Mouse (Mus musculus) cerebellum, postnatal 4 days (tissue): ENCODE measurements at regions not wholly inside any gene's neighbourhood (a gene's known extent, or its start where the extent isn't known, plus 50 kb on each side); places are given as distances from the start of the nearest gene placed in this dataset.

ENCODE experiments used
- DNase-seq, 2 experiments: peaks; one replicate each; pipeline ENCODE4 v3.0.0; 2022; ENCODE audit warnings: low spot score in 2 of 2, mixed read lengths in 1 of 2

DNA sequence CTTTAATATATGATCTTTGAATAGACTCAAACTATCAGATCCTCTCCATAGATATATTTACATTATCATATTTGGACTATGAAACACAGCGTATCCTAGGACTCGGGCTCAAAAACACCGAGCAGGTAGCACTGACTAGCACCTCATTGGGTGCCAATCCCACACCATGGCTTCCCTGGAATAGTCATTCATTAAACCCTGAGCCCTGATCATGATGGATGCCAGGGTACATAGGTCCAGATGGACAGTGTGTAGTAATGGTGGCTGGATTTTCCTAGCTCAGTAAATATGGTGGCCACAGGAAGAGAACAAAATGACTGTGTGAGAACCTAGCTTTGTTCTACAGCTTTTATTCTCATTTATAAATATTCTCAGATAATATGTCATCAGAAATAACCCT is 390.1 kb upstream of the Nr2f2 start:
- DNase-seq, result no peak

DNA sequence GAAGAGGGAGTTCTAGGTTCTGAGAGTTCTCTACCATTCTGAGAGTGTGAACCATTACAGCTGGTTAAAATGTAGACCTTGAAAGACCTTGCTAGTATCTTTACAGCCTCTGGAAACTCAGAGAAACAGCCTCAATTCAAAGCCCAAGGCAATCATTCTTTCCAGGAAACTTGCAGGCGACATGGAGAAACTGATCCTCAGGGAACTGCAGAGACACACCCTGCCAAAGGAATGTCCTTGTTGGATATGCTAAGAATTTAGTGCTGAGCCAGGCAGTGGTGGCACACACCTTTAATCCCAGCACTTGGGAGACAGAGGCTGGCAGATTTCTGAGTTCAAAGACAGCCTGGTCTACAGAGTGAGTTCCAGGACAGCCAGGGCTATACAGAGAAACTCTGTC is 388.3 kb upstream of the Nr2f2 start:
- no peak for DNase-seq

DNA sequence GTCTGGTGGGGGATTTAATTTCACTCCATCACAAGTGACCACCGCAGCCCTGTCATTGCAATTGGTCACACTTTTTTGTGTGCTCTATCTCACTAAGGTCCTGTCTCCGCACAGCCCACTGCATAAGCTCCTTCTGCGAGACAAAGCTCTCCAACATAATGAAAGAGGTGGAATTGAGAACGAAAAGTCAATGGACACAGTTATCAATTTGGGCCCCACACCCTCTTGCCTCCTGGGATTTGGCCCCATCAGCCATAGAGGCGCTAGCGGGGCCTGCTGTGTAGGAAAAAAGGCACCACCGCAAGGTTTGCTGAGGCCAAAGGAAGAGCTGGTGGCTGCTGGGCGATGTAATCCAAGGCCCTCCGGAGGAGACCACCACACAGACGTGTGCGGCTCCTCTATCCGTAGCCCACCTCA is 386.3 kb upstream of the Nr2f2 start:
- DNase-seq, result no peak

DNA sequence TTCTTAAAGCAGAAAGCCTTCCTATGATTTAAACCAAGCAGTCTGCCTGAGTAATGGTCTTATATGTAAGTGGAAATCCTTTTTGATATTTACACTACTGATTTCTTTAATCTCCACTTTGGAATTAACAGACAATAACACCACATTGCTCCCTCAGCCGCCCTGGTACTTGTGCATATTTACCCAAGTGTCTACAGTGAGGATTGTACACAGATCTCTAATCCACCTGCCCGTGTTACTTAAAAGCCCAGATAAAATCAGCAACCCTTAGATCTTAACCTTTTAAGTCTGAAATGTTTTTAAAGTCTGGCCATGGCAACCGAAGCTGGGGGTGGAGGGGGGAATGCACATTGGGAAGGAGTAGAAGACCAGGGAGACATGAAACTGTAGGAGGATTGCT is 382.3 kb upstream of the Nr2f2 start:
- DNase-seq, result no peak

DNA sequence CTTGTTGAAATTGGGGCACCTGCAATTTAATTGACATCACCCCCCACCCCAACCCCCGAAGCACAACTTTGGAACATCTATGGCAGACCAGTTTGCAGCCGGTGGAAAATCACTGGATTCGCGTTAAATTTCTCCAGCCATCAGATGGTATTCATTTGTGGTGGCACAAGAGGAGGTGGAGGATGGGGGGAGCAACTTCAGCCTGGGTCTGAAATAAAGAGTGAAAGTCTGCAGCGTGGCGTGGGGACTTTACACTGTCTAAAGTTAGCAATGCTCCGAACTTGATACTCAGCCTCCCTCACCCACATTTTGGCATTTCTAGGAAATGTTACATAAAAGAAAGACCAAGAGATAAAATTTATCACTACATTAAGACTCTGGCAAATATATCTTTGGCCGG is 381.8 kb upstream of the Nr2f2 start:
- DNase-seq, result no peak

DNA sequence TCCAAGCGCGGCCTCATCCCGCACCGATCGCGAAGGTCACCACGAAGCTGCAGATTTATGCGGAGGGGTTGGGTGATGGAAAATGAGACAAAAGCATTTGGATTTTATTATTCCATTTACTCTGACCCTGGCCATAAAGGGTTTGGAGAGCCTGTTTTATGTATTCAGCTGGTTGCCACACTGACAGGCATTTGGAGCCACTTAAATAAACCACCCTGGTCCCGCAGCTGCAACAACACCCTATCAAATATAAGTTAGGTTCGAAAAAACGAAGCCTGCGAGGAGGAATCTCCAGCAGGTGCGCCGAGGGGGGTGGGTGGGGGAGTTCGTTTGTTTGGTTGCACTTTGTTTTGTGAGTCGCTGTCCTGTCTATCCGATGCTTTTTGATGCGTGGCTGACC is 377.8 kb upstream of the Nr2f2 start:
- no peak for DNase-seq

DNA sequence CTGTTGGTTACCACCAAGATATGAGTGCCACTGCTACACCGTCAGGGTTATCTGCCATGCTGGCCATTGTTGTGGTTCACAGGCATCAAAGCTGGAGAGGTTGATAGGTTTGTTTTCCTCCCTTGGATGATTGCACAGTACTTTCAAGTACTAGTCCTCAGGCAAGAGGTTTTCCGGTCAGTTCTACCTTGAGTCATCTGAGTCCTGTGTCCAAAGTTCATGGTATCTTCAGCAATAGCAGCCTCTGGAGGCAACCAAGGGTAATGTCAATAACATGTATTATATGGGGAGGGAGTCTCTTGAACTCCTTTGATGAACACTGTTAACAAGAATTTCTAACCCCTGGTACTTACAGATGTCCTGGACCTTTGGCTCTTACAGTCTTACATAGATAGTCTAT is 369.1 kb upstream of the Nr2f2 start:
- no peak for DNase-seq

DNA sequence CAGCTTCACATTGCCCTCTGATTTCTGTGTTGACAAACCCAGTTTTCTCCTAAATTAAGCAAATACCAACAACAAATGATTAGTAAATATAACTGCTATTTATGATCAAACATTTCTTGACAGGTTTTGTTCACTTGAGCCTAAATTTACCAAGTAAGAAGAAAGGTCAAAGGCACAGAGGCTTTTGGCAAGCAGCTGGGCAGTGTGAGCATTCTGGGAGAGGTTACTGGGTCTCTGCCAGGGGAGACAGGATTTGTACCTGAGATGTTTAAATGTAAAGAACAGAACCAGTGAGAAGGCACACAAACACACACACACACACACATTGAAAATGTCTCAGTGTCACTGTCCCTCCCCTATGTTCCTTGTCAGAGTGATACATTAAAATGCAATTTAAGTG is 367.0 kb upstream of the Nr2f2 start:
- DNase-seq, result no peak

DNA sequence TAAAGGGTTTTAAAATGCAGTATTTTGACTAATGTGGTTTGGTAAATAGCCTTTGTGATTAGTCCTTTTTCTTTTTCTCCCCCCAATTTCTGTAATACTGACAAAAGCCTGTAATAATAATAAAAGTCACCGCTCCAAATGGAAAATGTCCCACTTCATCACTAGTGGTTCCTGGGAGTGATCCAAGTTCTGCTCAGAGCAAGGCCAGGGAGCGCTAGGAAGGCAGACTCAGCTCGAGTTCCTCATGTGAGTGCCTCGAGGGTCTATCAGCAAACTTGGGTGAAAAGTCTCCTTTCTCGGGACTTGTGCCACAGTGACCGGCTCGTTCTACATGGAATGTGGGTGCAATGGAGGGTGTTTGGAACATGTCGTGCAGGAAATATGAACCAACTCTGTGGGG is 363.4 kb upstream of the Nr2f2 start:
- DNase-seq, result no peak

DNA sequence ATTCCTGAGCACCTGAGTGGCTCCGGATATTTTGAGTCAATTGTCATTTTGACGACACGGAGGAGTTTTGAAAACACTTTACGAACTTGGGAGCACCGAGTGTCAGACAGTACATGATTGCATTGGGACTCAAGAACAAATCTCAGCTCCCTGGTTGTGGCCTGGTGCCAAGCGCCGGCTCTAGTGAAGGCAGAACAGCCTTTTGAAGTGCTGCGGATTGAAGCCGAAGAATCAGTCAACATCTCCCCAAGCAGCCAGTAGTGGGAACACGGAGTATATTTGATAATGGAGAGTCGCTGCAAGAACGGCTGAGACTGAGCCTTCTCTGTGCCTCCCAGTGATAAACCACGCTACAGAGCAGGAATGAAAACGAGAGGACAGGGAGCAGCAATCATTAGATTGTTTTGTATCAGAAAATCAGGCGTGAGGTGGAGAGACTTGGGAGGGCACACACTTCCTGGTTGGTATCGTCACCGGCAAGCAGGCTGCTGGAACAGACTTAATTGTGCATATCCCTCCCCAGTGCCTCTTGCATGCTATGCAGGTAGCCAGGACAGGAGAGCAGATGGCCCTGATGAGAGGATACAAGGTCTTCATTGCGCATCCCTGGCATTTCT is 351.7 kb upstream of the Nr2f2 start:
- peak in 1 of 2 experiments; percentile 18 for DNase-seq

DNA sequence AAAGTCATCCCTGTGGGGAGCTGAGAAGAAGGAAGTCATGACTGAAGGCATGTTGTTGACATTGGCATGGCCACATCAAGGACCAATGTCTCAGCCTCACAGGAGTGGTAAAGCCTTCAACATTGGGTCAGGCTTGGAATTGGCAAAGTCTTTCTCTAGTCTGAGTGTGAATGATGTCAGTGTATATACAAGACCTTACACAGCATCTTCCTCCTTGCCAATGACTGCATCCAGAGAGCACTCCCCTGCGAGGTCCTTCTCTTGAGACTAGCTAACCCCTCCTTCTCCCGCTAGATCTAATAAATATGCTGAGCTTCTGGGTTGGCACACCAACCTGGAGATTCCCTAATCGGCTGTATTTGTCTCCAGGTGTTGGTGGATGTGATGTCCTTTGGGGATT is 351.1 kb upstream of the Nr2f2 start:
- DNase-seq, result no peak

DNA sequence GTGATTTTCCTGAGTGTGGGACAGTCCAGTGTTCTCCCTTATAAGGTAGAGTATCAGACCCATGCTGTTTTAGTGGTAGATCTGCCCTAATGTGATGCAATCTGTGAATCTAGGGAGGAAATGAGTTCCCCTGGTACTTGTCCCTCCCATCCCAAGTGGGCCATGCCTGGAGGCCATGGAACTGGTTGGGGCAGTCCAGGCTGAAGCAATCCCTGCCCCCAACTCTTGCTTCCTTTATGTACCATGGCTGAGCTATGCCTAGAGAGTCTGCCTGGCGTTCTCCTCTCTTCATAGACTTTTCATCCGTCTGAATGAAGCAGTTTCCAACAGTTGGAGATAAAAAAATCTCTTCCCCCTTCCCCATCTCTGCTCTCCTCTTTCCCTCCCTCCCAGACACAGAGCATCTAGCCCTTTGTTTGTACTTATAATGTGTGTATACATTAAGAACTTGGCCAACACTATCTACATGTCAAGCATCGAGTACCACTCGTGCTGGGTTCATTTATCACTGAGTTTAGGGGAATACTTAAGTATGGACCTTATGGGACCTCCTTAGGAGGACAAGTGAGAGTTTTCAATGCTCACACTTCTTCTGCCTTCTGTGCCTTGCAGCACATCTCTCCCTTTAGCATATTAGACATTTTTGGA is 350.4 kb upstream of the Nr2f2 start:
- DNase-seq, result no peak

DNA sequence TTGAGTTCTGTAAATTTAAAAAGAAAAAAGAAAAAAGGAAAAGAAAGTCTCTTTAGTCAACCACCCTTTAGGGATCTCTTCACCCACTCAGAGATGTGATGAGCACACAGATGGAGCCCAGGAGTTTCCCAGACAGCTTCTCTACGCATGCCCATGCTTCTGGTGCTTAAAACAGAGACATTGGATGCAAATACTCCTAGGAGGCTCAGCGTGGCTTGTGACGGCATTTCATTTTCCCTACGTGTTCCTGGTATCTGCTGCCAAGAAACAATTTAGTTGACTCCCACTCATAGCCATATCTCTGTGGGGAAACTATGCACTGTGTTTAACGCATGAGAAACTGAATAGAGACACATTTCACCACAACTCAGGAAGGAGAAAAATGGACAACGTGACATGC is 345.6 kb upstream of the Nr2f2 start:
- no peak for DNase-seq

DNA sequence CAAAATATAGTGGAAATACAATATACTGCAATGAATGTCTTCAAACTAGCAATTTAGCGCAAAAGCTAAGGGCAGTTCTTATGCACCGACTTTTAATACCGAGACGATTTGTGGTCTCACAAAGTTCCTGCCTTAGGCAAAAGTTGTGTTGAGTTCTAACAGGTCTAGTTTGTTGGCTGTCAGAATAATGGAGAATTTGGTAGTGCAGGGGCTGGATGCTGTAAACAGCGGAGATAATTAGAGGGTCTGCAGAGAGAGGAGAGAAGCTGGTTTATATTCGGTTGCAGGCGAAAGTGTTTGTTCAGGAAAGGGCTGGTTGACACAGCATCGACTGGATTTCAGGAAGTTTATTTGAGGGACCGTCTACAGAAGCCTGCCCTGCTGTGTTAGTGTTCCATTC is 339.7 kb upstream of the Nr2f2 start:
- DNase-seq, result no peak

DNA sequence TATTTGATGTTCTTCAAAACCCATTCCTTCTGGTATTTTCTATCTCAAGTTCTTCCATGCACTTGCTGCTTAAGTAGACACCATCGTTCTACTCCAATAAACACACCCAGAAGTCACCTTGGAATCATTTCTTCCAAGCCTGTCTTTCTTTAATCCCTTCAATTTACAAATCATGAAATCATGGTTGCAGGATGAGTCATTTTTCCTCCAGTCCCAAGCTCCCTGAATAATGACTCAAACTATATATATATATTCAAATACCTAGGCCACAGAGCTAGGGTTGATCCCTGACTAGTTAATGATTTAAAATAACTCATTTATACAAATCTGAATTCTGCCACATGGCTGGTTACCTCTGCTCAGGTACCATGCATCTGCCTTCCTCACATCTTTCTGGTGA is 337.2 kb upstream of the Nr2f2 start:
- no peak for DNase-seq

DNA sequence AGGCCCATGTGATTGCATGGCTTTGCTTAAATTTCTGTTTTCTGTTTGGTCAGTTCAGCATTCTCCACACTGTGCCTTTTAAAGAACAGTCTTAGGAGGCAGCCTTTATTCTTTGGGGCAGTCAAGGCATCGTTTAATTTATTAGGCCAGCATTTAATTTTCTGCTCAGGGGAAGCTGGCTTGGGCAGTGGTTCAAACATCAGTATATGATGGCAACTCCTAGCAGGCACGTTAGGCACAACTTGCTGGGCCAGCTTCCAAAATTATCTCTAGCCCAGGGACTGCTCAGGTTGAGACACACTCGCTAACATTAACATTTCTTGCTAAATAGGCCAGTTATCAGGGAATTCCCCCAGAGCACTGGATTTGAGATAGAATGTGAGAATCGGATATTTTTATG is 333.9 kb upstream of the Nr2f2 start:
- no peak for DNase-seq

DNA sequence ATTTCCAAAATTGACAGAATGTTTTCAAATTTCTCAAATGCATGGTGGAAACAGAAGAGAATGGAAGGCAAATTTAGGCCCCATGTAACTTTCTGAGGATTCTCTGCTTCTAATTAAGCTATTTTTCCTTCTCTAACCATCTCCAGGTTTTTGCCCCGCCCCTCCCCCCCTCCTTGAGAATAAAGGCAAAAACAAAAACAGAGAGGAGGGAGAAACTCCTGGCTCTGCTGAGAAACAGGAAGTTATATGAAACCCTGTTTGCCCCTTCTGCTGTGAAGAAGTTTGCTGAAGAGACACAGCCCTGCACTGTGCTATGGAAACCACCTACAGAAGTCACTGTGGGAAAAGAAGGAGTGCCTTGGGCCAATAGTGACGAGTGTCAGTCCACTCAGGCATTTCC is 332.9 kb upstream of the Nr2f2 start:
- no peak for DNase-seq

DNA sequence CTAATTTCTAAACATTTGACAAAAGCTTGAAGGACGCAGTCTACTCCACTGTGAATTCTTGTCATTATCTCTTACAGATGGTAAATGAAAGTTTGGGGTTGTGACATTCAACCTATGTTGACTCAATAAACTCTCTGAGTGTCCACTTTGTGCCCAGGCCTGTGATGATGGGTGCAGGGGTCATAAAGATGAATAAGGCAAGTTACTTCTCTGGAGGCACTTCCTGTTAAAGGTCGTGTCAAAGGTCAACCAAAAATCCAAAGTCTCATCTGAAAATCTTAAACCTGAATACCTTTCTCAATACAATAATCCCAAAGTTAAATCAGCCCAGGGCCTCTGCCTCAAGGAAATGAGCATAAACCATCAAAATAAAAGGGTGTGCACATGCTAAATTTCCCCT is 332.5 kb upstream of the Nr2f2 start:
- DNase-seq, result no peak

DNA sequence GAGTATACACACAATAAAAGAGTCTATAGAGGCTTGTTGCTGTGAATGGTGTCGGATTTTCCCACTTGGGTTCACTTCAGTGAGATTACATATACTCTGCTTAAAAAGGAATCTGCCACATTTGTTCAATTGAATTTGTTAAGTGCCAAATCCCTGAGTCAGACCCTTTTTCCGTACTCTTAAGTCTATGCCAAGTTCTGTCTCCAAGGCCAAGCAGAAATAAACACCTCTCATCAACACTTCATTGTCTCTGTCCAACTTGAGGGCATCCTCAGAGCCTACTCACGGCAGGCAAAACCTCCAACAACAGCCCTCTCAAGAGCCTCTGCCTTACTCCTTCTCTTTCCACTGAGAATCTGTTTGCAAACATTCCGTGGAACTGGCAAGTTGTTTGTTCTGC is 325.6 kb upstream of the Nr2f2 start:
- DNase-seq, result no peak

DNA sequence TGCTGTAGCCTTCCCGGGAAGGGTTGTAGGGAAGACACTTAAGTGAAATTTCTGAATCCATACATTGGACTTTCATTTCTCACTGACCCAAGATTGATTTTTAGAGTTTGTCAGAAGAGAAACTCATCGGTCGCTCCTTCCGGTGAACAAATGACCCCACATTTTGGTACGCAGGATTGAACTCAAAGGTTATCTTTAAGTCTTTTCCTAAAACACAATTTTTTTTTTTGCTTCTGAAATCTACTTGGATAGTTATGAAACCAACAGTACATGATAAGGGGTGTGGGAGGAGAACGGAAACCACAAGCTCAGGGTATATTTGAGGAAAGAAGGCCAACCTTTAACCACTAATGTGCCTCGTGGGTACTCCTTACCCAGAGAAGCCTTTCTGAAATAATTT is 324.3 kb upstream of the Nr2f2 start:
- DNase-seq, result no peak

DNA sequence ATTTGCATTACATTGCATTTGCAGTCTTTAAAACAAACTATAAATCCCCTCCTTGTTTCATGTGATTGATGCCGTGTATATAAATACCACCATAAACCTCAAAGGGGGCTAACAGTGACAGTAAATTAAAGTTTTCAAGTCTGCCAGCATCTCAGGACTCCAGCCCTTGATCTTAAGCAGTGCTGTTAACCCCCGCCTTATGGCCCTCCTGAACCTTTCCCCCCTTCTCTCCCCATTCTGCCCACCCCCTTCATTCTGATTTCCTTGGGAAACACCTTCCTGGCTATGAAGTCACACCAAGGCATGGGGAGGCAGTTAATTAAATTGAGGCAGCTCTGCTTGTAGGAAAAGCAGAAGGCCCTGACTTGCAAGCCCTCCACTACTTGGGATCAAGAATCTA is 302.5 kb upstream of the Nr2f2 start:
- no peak for DNase-seq

DNA sequence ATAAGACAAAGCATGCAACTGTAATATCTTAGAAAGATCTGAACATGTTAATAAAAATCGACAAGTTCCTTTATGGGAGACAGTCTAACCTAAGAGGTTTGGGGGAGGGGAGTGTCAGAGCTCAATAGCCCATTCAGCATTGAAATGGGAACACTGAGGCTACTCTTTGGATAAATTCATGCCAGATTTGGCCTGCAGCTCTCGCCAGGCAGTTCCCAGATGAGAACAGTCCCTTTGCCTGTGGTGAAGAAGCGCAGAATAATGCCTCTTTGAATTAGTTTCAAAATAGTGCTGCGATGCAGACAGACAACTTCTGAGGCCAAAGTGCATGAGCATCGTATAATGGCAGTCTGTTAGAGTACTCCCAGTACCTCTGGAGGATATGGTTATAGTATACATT is 293.6 kb upstream of the Nr2f2 start:
- no peak for DNase-seq

DNA sequence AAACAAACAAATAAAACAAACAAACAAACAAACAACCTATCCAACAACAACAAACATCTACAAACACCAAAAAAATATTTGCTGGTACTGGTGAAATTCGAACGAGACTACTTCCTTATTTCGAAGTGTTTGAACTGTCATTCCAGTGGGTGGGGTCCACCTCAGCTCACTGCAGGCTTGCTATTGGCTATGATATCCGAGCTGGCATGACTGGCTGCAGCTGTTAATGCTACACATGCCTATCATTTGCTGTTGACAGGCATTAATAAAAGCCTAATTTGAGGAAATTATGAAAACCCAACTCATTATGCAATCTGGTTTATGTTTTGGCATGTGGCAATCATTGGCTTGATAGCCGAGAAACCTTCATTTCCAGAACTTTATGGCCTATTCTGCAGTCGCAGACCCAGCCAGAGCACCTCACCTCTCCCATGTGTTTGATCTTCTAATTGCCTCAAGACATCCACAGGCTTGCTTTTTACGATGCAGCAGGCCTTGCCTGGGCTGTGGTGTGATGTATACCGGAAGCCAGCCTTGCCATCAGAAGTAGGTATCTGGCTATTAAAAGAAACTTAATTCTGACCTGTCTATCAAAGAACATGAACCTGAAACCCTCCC is 283.3 kb upstream of the Nr2f2 start:
- no peak for DNase-seq

DNA sequence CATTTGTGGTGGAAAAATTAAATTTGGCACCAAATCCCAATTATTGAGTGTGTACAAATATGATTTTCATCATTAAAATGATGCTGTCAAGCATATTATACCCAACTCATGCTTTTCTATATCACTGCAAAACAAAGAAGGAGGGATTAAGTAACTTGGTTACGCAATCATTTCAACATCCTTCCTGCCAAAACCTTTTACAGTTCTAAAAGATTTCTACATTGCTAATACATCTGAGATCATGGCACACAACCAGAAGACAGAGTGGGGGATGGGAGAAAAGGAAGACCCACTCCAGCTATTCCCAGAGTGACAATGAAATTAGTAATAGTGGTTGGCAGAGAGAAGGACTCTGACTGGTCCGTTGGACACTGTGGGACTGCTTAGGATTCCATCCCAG is 280.3 kb upstream of the Nr2f2 start:
- no peak for DNase-seq
